Mouse (Mus musculus): ENCODE data around the gene Trim54. TPM values are rescaled to one million over a fixed set of nuclear protein-coding genes. Genes with fewer than 3 reads are reported as not detected.

Trim54 gene
- total and polyA plus RNA-seq, 3 experiments, result not detected

DNA sequence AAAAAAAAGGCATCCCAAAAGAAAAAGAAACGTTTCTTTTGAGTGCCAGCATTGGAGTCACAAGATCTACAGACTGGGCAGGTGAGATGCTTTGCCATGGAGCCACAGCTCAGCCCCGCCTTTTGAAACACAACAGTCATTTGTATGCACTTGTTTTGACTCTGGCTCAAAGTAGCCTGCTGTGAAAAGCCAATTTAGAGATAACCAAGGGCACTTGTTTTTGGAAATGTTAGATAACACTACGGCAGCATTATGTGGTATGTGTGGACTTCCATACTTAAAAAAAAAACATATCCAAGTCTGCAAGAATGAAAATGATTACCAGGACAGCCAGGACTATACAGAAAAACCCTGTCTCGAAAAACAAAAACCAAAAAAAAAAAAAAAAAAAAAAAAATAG lies 67.2 kb downstream of the Trim54 start:
- Histone ChIP-seq H3K36me3 (replicated peaks) (peaks cover 34% of the 10 kb centered on the region), H3K4me3 (ENCODE audit: low read depth, low read length) (no peak overlapping the region), H3K27me3 (ENCODE audit: insufficient read depth, low read length) (no peaks in the 10 kb centered on the region), H3K4me1 (ENCODE audit: insufficient read depth, low read depth, low read length) (peaks cover 21% of the 10 kb centered on the region), H3K9me3 (replicated peaks) (no peaks in the 10 kb centered on the region)
- TF ChIP-seq GATA2 (IDR thresholded peaks at IDR 0.05; ENCODE audit: borderline replicate concordance, low read depth, low read length), result no peak
- no peak for TF ChIP-seq GATA1 (IDR thresholded peaks at IDR 0.05; ENCODE audit: borderline replicate concordance, low read length)
- TF ChIP-seq TAL1 (conservative IDR thresholded peaks at IDR 0.05; ENCODE audit: low read depth, low read length), result no peak; the same call in 1 of the 2 replicates
- TF ChIP-seq POLR2AphosphoS5 (IDR thresholded peaks at IDR 0.05; ENCODE audit: insufficient replicate concordance, low read depth, low read length), result no peak
- TF ChIP-seq CTCF (IDR thresholded peaks at IDR 0.05; ENCODE audit: low read depth, low read length), result no peak
- DNase-seq (ENCODE audit: low spot score), result no peak
- no peak for ATAC-seq (ENCODE audit: extremely low read depth, insufficient number of reproducible peaks, low FRiP score, poor library complexity, severe bottlenecking)

Other genes starting within 250 kb of the Trim54 start
Only the 20 nearest of the 27 such genes appear.
- not detected in 2 replicates for gene Cgref1, start 171.1 kb upstream of the Trim54 start, total RNA-seq (2014; fragmentation: Nextera tagmentation)
- 0.33 TPM in 1 of 2 replicates, not detected in the other for gene Cgref1, start 171.1 kb upstream of the Trim54 start, total RNA-seq (2017)
- not detected in 2 replicates for gene Cgref1, start 171.1 kb upstream of the Trim54 start, polyA plus RNA-seq (2012)
- 50.3 and 82.7 TPM in 2 replicates for gene Preb, start 156.4 kb upstream of the Trim54 start, total RNA-seq (2014; fragmentation: Nextera tagmentation)
- 35.4 and 42.5 TPM in 2 replicates for gene Preb, start 156.4 kb upstream of the Trim54 start, total RNA-seq (2017)
- 48.9 and 74.7 TPM in 2 replicates for gene Preb, start 156.4 kb upstream of the Trim54 start, polyA plus RNA-seq (2012)
- not detected in 2 replicates for gene Tcf23, start 148.1 kb upstream of the Trim54 start, total RNA-seq (2014; fragmentation: Nextera tagmentation)
- 0.12 TPM in 1 of 2 replicates, not detected in the other for gene Tcf23, start 148.1 kb upstream of the Trim54 start, total RNA-seq (2017)
- gene Tcf23, start 148.1 kb upstream of the Trim54 start, polyA plus RNA-seq (2012), result not detected in 2 replicates
- 81.9 and 89.6 TPM in 2 replicates for gene Atraid, start 68.4 kb upstream of the Trim54 start, total RNA-seq (2014; fragmentation: Nextera tagmentation)
- 50.0 and 54.0 TPM in 2 replicates for gene Atraid, start 68.4 kb upstream of the Trim54 start, total RNA-seq (2017)
- gene Atraid, start 68.4 kb upstream of the Trim54 start, polyA plus RNA-seq (2012), result 11.6 and 15.6 TPM in 2 replicates
- 3.2 and 4.0 TPM in 2 replicates for gene Slc5a6, start 67.8 kb upstream of the Trim54 start, total RNA-seq (2014; fragmentation: Nextera tagmentation)
- gene Slc5a6, start 67.8 kb upstream of the Trim54 start, total RNA-seq (2017), result 2.2 and 5.2 TPM in 2 replicates
- 9.5 and 11.9 TPM in 2 replicates for gene Slc5a6, start 67.8 kb upstream of the Trim54 start, polyA plus RNA-seq (2012)
- gene Cad, start 61.9 kb upstream of the Trim54 start, total RNA-seq (2014; fragmentation: Nextera tagmentation), result 87.7 and 102 TPM in 2 replicates
- 18.5 and 20.2 TPM in 2 replicates for gene Cad, start 61.9 kb upstream of the Trim54 start, total RNA-seq (2017)
- gene Cad, start 61.9 kb upstream of the Trim54 start, polyA plus RNA-seq (2012), result 426 and 438 TPM in 2 replicates
- not detected in 2 replicates for gene Dnajc5g, start 10.4 kb upstream of the Trim54 start, total RNA-seq (2014; fragmentation: Nextera tagmentation)
- not detected in 2 replicates for gene Dnajc5g, start 10.4 kb upstream of the Trim54 start, total RNA-seq (2017)
- gene Dnajc5g, start 10.4 kb upstream of the Trim54 start, polyA plus RNA-seq (2012), result not detected in 2 replicates
- gene Slc30a3, start 8.5 kb upstream of the Trim54 start, total RNA-seq (2014; fragmentation: Nextera tagmentation), result not detected in 2 replicates
- gene Slc30a3, start 8.5 kb upstream of the Trim54 start, total RNA-seq (2017), result 0.05 TPM in 1 of 2 replicates, not detected in the other
- gene Slc30a3, start 8.5 kb upstream of the Trim54 start, polyA plus RNA-seq (2012), result not detected in 2 replicates
- gene Ucn, start 22.1 kb downstream of the Trim54 start, total RNA-seq (2014; fragmentation: Nextera tagmentation), result not detected in 2 replicates
- gene Ucn, start 22.1 kb downstream of the Trim54 start, total RNA-seq (2017), result not detected in 2 replicates
- not detected in 2 replicates for gene Ucn, start 22.1 kb downstream of the Trim54 start, polyA plus RNA-seq (2012)
- 56.6 and 78.2 TPM in 2 replicates for gene Mpv17, start 37.5 kb downstream of the Trim54 start, total RNA-seq (2014; fragmentation: Nextera tagmentation)
- gene Mpv17, start 37.5 kb downstream of the Trim54 start, total RNA-seq (2017), result 69.8 and 70.3 TPM in 2 replicates
- 27.7 and 31.2 TPM in 2 replicates for gene Mpv17, start 37.5 kb downstream of the Trim54 start, polyA plus RNA-seq (2012)
- gene Gm29609, start 63.2 kb downstream of the Trim54 start, total RNA-seq (2014; fragmentation: Nextera tagmentation), result 5.4 and 7.1 TPM in 2 replicates
- gene Gm29609, start 63.2 kb downstream of the Trim54 start, total RNA-seq (2017), result 2.8 and 4.4 TPM in 2 replicates
- gene Gm29609, start 63.2 kb downstream of the Trim54 start, polyA plus RNA-seq (2012), result 4.3 and 7.2 TPM in 2 replicates
- gene Gtf3c2, start 63.4 kb downstream of the Trim54 start, total RNA-seq (2014; fragmentation: Nextera tagmentation), result 161 and 164 TPM in 2 replicates
- 51.1 and 65.1 TPM in 2 replicates for gene Gtf3c2, start 63.4 kb downstream of the Trim54 start, total RNA-seq (2017)
- 57.0 and 88.3 TPM in 2 replicates for gene Gtf3c2, start 63.4 kb downstream of the Trim54 start, polyA plus RNA-seq (2012)
- gene Snx17, start 76.5 kb downstream of the Trim54 start, total RNA-seq (2014; fragmentation: Nextera tagmentation), result 35.3 and 42.8 TPM in 2 replicates
- 56.5 and 65.1 TPM in 2 replicates for gene Snx17, start 76.5 kb downstream of the Trim54 start, total RNA-seq (2017)
- 36.0 and 37.0 TPM in 2 replicates for gene Snx17, start 76.5 kb downstream of the Trim54 start, polyA plus RNA-seq (2012)
- gene Eif2b4, start 76.7 kb downstream of the Trim54 start, total RNA-seq (2014; fragmentation: Nextera tagmentation), result 43.3 and 104 TPM in 2 replicates
- gene Eif2b4, start 76.7 kb downstream of the Trim54 start, total RNA-seq (2017), result 43.6 and 49.3 TPM in 2 replicates
- 139 and 201 TPM in 2 replicates for gene Eif2b4, start 76.7 kb downstream of the Trim54 start, polyA plus RNA-seq (2012)
- 9.4 and 12.2 TPM in 2 replicates for gene Zfp513, start 85.6 kb downstream of the Trim54 start, total RNA-seq (2014; fragmentation: Nextera tagmentation)
- gene Zfp513, start 85.6 kb downstream of the Trim54 start, total RNA-seq (2017), result 7.0 and 7.6 TPM in 2 replicates
- 35.7 and 48.2 TPM in 2 replicates for gene Zfp513, start 85.6 kb downstream of the Trim54 start, polyA plus RNA-seq (2012)
- 168 and 173 TPM in 2 replicates for gene Ppm1g, start 104.0 kb downstream of the Trim54 start, total RNA-seq (2014; fragmentation: Nextera tagmentation)
- gene Ppm1g, start 104.0 kb downstream of the Trim54 start, total RNA-seq (2017), result 158 and 176 TPM in 2 replicates
- gene Ppm1g, start 104.0 kb downstream of the Trim54 start, polyA plus RNA-seq (2012), result 297 and 362 TPM in 2 replicates
- gene Nrbp1, start 124.2 kb downstream of the Trim54 start, total RNA-seq (2014; fragmentation: Nextera tagmentation), result 38.2 and 49.6 TPM in 2 replicates
- gene Nrbp1, start 124.2 kb downstream of the Trim54 start, total RNA-seq (2017), result 76.8 and 77.1 TPM in 2 replicates
- 15.1 and 17.3 TPM in 2 replicates for gene Nrbp1, start 124.2 kb downstream of the Trim54 start, polyA plus RNA-seq (2012)
- gene Gm9970, start 124.5 kb downstream of the Trim54 start, total RNA-seq (2014; fragmentation: Nextera tagmentation), result not detected in 2 replicates
- 0.29 TPM in 1 of 2 replicates, not detected in the other for gene Gm9970, start 124.5 kb downstream of the Trim54 start, total RNA-seq (2017)
- 0.10 and 0.18 TPM in 2 replicates for gene Gm9970, start 124.5 kb downstream of the Trim54 start, polyA plus RNA-seq (2012)
- gene Krtcap3, start 135.0 kb downstream of the Trim54 start, total RNA-seq (2014; fragmentation: Nextera tagmentation), result 3.8 and 8.8 TPM in 2 replicates
- 6.4 and 10.5 TPM in 2 replicates for gene Krtcap3, start 135.0 kb downstream of the Trim54 start, total RNA-seq (2017)
- gene Krtcap3, start 135.0 kb downstream of the Trim54 start, polyA plus RNA-seq (2012), result 9.4 and 11.8 TPM in 2 replicates
- gene Ift172, start 174.4 kb downstream of the Trim54 start, total RNA-seq (2014; fragmentation: Nextera tagmentation), result 19.0 and 21.5 TPM in 2 replicates
- gene Ift172, start 174.4 kb downstream of the Trim54 start, total RNA-seq (2017), result 24.2 and 24.3 TPM in 2 replicates
- gene Ift172, start 174.4 kb downstream of the Trim54 start, polyA plus RNA-seq (2012), result 32.5 and 37.8 TPM in 2 replicates